Mouse (Mus musculus) spleen, adult 2 months (tissue): ENCODE measurements around the gene Tubb2a.

Source experiments
- CTCF ChIP-seq: fragments of 200-500 bp; IDR thresholded peaks from 2 replicates; pipeline ENCODE4 v1.5.1; 2011; ENCODE audit warnings: mild to moderate bottlenecking, inconsistent platforms; ENCODE audit not compliant: insufficient read depth, insufficient read length, insufficient replicate concordance; ENCODE audit errors: extremely low read depth
- POLR2A ChIP-seq: fragments of 200-500 bp; IDR thresholded peaks from 2 replicates; pipeline ENCODE4 v1.6.1; 2011; ENCODE audit warnings: low read depth, low read length, inconsistent platforms

DNA sequence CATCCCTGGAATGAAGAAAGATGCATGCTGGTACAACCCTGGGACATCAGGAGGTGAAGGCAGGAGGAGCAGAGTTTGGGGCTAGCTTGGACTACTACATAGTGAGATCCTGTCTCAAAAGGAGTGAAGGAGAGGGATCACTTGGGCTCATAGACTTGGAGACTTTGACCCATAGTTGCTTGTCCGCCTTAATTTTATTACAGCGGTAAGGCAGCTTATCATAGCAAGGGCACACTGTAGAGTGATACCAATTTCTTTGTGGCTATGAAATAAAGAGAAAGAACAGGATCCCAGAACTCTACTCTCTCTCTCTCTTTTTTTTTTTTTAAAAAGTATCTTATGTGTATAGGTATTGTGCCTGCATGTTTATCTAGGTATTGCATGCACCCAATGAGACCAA, 42.7 kb upstream of the Tubb2a start:
- no peak for TF ChIP-seq CTCF
- TF ChIP-seq POLR2A = no peak
